Mouse (Mus musculus) liver, adult 2 months (tissue): ENCODE results near the gene Tmem218. TPM values are rescaled to one million over a fixed set of nuclear protein-coding genes. Genes with fewer than 3 reads are reported as not detected.
A peak's percentile ranks its signal among the peaks of the same experiment; 100 is the strongest.

Source experiments
- DNase-seq: peaks from one replicate; pipeline ENCODE4 v3.0.0-alpha.2; 2011; ENCODE audit warnings: low read depth, low spot score; ENCODE audit errors: extremely low read depth
- H3K27ac ChIP-seq: fragments of 200-500 bp; replicated peaks from 2 replicates; pipeline ENCODE4 v1.5.1; 2012; ENCODE audit warnings: low read depth, mild to moderate bottlenecking, control low read depth, inconsistent platforms, low read length; ENCODE audit not compliant: insufficient read depth
- H3K27me3 ChIP-seq: fragments of 200-500 bp; 2 replicates; pipeline ENCODE4 v1.6.1; 2012; ENCODE audit warnings: mild to moderate bottlenecking, moderate library complexity, low read length, inconsistent platforms; ENCODE audit not compliant: control insufficient read depth, insufficient read depth
- H3K36me3 ChIP-seq: fragments of 200-500 bp; 2 replicates; pipeline ENCODE4 v1.6.1; 2012; ENCODE audit warnings: low read length, inconsistent platforms; ENCODE audit not compliant: control insufficient read depth, insufficient read depth
- H3K4me1 ChIP-seq: fragments of 200-500 bp; 2 replicates; pipeline ENCODE4 v1.6.1; 2011; ENCODE audit warnings: low read length; ENCODE audit not compliant: control insufficient read depth, insufficient read depth
- H3K4me3 ChIP-seq: fragments of 200-500 bp; 2 replicates; pipeline ENCODE4 v1.5.1; 2011; ENCODE audit warnings: low read depth, mild to moderate bottlenecking, control low read depth, low read length, moderate library complexity; ENCODE audit not compliant: insufficient read depth
- H3K79me2 ChIP-seq: fragments of 200-500 bp; 2 replicates; pipeline ENCODE4 v1.6.1; 2012; ENCODE audit warnings: inconsistent platforms, mild to moderate bottlenecking, low read length, moderate library complexity; ENCODE audit not compliant: control insufficient read depth, insufficient read depth
- H3K9ac ChIP-seq: fragments of 200-500 bp; 2 replicates; pipeline ENCODE4 v1.6.1; 2012; ENCODE audit warnings: low read depth, mild to moderate bottlenecking, control low read depth, inconsistent platforms, low read length
- CTCF ChIP-seq: fragments of 200-500 bp; IDR thresholded peaks from 2 replicates; pipeline ENCODE4 v1.5.1; 2011; ENCODE audit warnings: low read depth, low read length, control low read depth
- POLR2A ChIP-seq: fragments of 200-500 bp; IDR thresholded peaks from 2 replicates; pipeline ENCODE4 v1.6.1; 2011; ENCODE audit warnings: low read length, control low read depth; ENCODE audit not compliant: insufficient read depth; ENCODE audit errors: extremely low read depth
- WGBS: fragments of 180-500 bp; shearing (Covaris S2); methylation state at CpG from one replicate; pipeline ENCODE4 v1.1.7; 2018; 5-methylcytosine and 5-hydroxymethylcytosine counted together
- polyA plus RNA-seq: library from polyadenylated mRNA; depleted of rRNA; stranded (reverse); fragments of >200 nt; gene quantifications from 2 replicates; pipeline ENCODE4 v1.2.3, GENCODE M21; 2012; rRNA removed
- total RNA-seq: library from RNA; depleted of rRNA; stranded (reverse); fragments of >200 nt; gene quantifications from 2 replicates; pipeline ENCODE4 v1.2.3, GENCODE M21; 2014; rRNA removed

The Tmem218 gene
- total RNA-seq, result 1.4 and 2.1 TPM in 2 replicates
- polyA plus RNA-seq, result 1.1 and 1.9 TPM in 2 replicates

DNA sequence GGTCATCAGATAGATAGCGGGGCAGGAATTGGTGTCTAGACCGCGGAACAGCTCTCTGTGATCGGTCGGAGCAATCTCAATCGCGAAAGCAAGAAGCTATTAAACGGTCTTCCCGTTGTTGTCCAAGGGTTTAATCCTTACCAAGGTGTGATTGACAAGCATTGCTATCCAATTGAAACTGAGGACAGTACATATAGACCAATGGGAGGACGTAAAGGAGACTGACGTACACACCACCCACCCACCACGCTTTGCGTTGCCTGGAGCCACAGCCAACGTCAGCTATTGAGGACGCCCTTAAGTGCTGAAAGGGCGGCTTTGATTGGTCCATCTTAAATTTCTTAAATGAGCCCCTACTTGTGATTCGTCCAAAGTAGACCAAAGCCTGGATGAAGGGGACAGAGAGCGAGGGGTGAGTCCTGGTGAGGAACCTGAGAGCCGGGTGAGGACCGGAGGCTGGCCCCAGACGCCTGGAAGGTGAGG lies at the start of gene Tmem218:
TSS of gene Tmem218 (plus strand) at position 295 of the 483 bp plus-strand sequence.
- H3K79me2 ChIP-seq, result no peaks in the 10 kb centered on the region
- H3K36me3 ChIP-seq, result no peaks in the 10 kb centered on the region
- peak within 1 kb of the TSS; percentile 60 for H3K9ac ChIP-seq
- TF ChIP-seq POLR2A (0 out of 2 replicates have a peak, but pooled peaks have one; percentile 31), CTCF (no peak)
- H3K27ac ChIP-seq, result peak within 1 kb of the TSS; percentile 14
- WGBS, result under 1% methylated on average over 21 of the region's 21 CpGs
- no peaks in the 10 kb centered on the region; the same call in 1 of the 2 replicates for H3K4me1 ChIP-seq
- no peaks in the 10 kb centered on the region for H3K27me3 ChIP-seq
- peak; percentile 99 for DNase-seq
- H3K4me3 ChIP-seq, result peak within 1 kb of the TSS; percentile 64

GRCm38 (mm10) chr9:37160686-37161085 lies 47.3 kb upstream of the Tmem218 start:
- Histone ChIP-seq H3K27me3 (peaks cover 3% of the 10 kb centered on the region; the same call in 1 of the 2 replicates), H3K79me2 (no peaks in the 10 kb centered on the region), H3K4me3 (no peak overlapping the region), H3K36me3 (no peaks in the 10 kb centered on the region), H3K9ac (no peak overlapping the region), H3K4me1 (no peaks in the 10 kb centered on the region), H3K27ac (no peak overlapping the region)
- no peak for DNase-seq
- 83% methylated on average over 2 of the region's 2 CpGs for WGBS
- TF ChIP-seq POLR2A (no peak), CTCF (no peak)

DNA sequence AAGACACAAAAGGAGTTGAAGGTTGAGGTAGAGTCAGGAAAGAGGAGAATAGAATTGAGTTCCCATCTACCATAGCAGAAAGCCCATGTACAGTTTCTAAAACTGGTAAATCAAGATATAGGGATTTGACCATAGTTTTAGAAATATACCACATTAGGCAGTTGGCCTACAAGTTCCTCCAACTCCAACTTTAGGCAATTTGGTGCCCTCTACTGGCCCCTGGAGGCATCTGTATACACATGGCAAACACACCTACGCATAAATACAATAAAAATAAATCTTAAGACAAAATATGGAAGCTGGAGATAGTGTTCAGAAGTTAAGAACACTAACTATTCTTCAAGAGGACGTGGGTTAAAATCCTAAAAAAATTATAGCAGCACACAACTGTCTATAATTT lies 41.1 kb upstream of the Tmem218 start:
- Histone ChIP-seq H3K4me1 (no peaks in the 10 kb centered on the region), H3K79me2 (no peaks in the 10 kb centered on the region), H3K9ac (no peak overlapping the region), H3K36me3 (no peaks in the 10 kb centered on the region), H3K27me3 (no peaks in the 10 kb centered on the region), H3K4me3 (no peak overlapping the region), H3K27ac (no peak overlapping the region)
- TF ChIP-seq POLR2A (no peak), CTCF (no peak)
- 88% methylated on average over 2 of the region's 2 CpGs for WGBS
- DNase-seq, result no peak

GRCm38 (mm10) chr9:37173376-37173775 lies 34.6 kb upstream of the Tmem218 start:
- no peaks in the 10 kb centered on the region for H3K36me3 ChIP-seq
- no peak for TF ChIP-seq CTCF
- no peak for TF ChIP-seq POLR2A
- 68% methylated on average over 5 of the region's 5 CpGs for WGBS

DNA sequence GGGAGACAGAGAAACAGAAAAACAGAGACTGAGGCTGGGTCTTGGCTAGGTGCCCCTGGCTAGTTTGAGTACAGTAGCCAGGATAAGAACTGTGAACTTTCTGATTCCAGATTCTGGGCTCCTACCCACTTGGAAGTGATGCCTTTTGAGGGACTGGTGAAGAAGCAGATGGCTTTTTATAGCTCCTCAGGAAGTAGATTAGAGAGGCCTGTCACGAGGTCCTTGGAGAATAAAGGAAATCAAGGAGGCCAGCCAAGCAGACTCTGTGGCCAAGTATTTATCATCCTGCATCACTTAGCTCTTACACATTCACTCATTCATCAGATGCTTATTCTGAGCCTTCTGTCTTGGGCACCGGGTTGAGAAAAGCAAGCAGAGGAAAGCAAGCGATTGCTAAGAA lies 32.0 kb upstream of the Tmem218 start:
- 0 out of 2 replicates have a peak, but pooled peaks cover 1% of the 10 kb centered on the region for H3K4me1 ChIP-seq
- H3K36me3 ChIP-seq, result no peaks in the 10 kb centered on the region
- WGBS, result 66% methylated on average over 3 of the region's 3 CpGs
- H3K79me2 ChIP-seq, result no peaks in the 10 kb centered on the region
- H3K4me3 ChIP-seq, result no peak overlapping the region
- H3K27ac ChIP-seq, result no peak overlapping the region
- H3K27me3 ChIP-seq, result no peaks in the 10 kb centered on the region
- no peak overlapping the region for H3K9ac ChIP-seq
- TF ChIP-seq POLR2A (no peak), CTCF (no peak)
- DNase-seq, result peak; percentile 9

More at GRCm38 (mm10) chr9:37173376-37173775, 34.6 kb upstream of the Tmem218 start:
- Histone ChIP-seq H3K79me2 (no peaks in the 10 kb centered on the region), H3K27ac (no peak overlapping the region), H3K9ac (no peak overlapping the region), H3K27me3 (no peaks in the 10 kb centered on the region), H3K4me1 (0 out of 2 replicates have a peak, but pooled peaks cover 1% of the 10 kb centered on the region), H3K4me3 (no peak overlapping the region)
- no peak for DNase-seq

- H3K27me3 ChIP-seq, result no peaks in the 10 kb centered on the region
- H3K27ac ChIP-seq, result no peak overlapping the region
- no peak overlapping the region for H3K9ac ChIP-seq
- peak; percentile 92 for TF ChIP-seq CTCF
- no peak for TF ChIP-seq POLR2A
- peak; percentile 9 for DNase-seq
- H3K4me1 ChIP-seq, result 0 out of 2 replicates have a peak, but pooled peaks cover 1% of the 10 kb centered on the region
- H3K4me3 ChIP-seq, result no peak overlapping the region
- 4% methylated on average over 5 of the region's 5 CpGs for WGBS
- no peaks in the 10 kb centered on the region for H3K79me2 ChIP-seq
- H3K36me3 ChIP-seq, result no peaks in the 10 kb centered on the region
These were observed 30.9 kb upstream of the Tmem218 start for GRCm38 (mm10) chr9:37177107-37177506.
